In the genomic region with DNA sequence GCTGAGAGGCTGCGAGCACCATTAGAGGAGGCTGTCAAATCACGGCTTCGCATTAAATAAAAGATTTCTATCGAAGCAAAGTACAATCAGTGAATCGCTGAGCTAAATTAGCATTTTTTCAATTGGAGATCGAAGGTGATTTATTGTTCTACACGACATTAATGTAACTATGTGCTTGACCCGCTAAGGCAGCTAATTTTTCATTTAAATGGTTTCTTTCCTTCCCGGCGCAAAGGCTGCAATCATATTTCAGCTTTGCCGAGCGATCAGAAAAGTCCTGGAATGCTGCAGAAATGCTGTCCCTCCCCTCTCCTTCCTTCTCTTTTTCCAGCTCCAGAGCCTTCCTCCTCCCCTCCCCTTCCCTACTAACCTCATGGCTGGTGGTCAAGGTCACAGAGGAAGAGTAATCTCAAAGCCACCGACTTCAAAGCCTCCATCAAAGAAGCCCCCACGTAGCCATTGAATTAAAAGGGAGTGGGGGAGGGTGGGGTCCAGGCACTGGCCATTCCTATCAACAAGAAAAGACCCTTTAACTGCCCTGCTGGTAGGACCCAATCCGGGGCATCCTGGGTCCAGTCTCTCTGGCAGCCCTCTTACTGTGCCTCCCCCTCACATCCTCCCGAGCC, we compare ENCODE assay signal across 8 mouse cellular contexts.
DNase-seq lines count a peak whose midpoint lies in the region; ATAC-seq and TF ChIP-seq lines count a peak whose summit lies in the region.

No protein-coding gene starts in this region.

- 1% methylated on average over 16 of the region's 16 CpGs for WGBS in embryonic facial prominence, embryonic 13.5 days
- under 1% methylated on average over 16 of the region's 16 CpGs for WGBS in midbrain, embryonic 14.5 days

- no peak for TF ChIP-seq CTCF in gastrocnemius, adult 2 months (IDR thresholded peaks at IDR 0.05)

- H3K27ac ChIP-seq in gastrocnemius, adult 2 months = peak overlapping the region; percentile 65
- peak overlapping the region; percentile 96 for H3K27ac ChIP-seq in embryonic facial prominence, embryonic 13.5 days
- peak overlapping the region; percentile 99 for H3K27ac ChIP-seq in midbrain, embryonic 14.5 days (replicated peaks; ENCODE audit: low read depth, low read length)

- peak overlapping the region; percentile 66 for H3K4me3 ChIP-seq in gastrocnemius, adult 2 months
- peak overlapping the region; percentile 34 for H3K4me3 ChIP-seq in embryonic facial prominence, embryonic 13.5 days
- H3K4me3 ChIP-seq in midbrain, embryonic 14.5 days (replicated peaks; ENCODE audit: low read depth, low read length) = peak overlapping the region; percentile 33

- peak overlapping the region; percentile 68 for H3K9ac ChIP-seq in embryonic facial prominence, embryonic 13.5 days
- peak overlapping the region; percentile 60 for H3K9ac ChIP-seq in midbrain, embryonic 14.5 days (replicated peaks; ENCODE audit: low read length)

- H3K36me3 ChIP-seq in embryonic facial prominence, embryonic 13.5 days = no peaks in the 10 kb centered on the region
- H3K36me3 ChIP-seq in midbrain, embryonic 14.5 days (ENCODE audit: control insufficient read depth, insufficient read depth, low read length) = no peaks in the 10 kb centered on the region

- H3K27me3 ChIP-seq in embryonic facial prominence, embryonic 13.5 days = no peaks in the 10 kb centered on the region
- H3K27me3 ChIP-seq in midbrain, embryonic 14.5 days (ENCODE audit: control insufficient read depth, insufficient read depth, low read length) = no peaks in the 10 kb centered on the region

- no peak for DNase-seq in gastrocnemius, adult 2 months
- no peak for DNase-seq in gastrocnemius, adult 18-20 months (ENCODE audit: low spot score)
- peak; percentile 28 for DNase-seq in 3T3-L1 (ENCODE audit: low read depth, low spot score)
- DNase-seq in hindlimb bud, embryonic 11.5 days (ENCODE audit: extremely low spot score, low read depth, low spot score) = peak; percentile 47
- DNase-seq in midbrain, embryonic 14.5 days = peak; percentile 84
- no peak for DNase-seq in Muller cell, postnatal 12 days (ENCODE audit: inconsistent ontology term)

- H3K9me3 ChIP-seq in embryonic facial prominence, embryonic 13.5 days = no peaks in the 10 kb centered on the region
- no peaks in the 10 kb centered on the region for H3K9me3 ChIP-seq in midbrain, embryonic 14.5 days (ENCODE audit: control insufficient read depth, low read length)

- H3K4me1 ChIP-seq in embryonic facial prominence, embryonic 13.5 days = peaks cover 25% of the 10 kb centered on the region
- H3K4me1 ChIP-seq in midbrain, embryonic 14.5 days (ENCODE audit: control insufficient read depth, insufficient read depth, low read length) = peaks cover 28% of the 10 kb centered on the region

- no peak; the same call in 1 of the 2 replicates for ATAC-seq in embryonic facial prominence, embryonic 13.5 days (ENCODE audit: insufficient number of reproducible peaks, insufficient read depth, low FRiP score, low TSS enrichment, low read depth)
- ATAC-seq in midbrain, embryonic 14.5 days (ENCODE audit: low FRiP score, low TSS enrichment) = peak; percentile 78
- ATAC-seq in inflammation-experienced regulatory T-cells, adult 6 months = no peak

- peak overlapping the region; percentile 64 for H3K4me2 ChIP-seq in embryonic facial prominence, embryonic 13.5 days
- H3K4me2 ChIP-seq in midbrain, embryonic 14.5 days (ENCODE audit: low read length) = peak overlapping the region; percentile 70

- intact Hi-C loops in gastrocnemius, adult 2 months (cut with DNase I) = loop anchor here (5.0 kb wide), 1 partner anchor 216 kb away; no protein-coding TSS in a partner anchor

Comparison
In these comparisons a context has a peak if more than half of its experiments do, and no peak if none do; other contexts are left out.
1. DNase-seq: peak in 3T3-L1 (single experiment), hindlimb bud, embryonic 11.5 days (single experiment) and midbrain, embryonic 14.5 days (single experiment); none in gastrocnemius, adult 2 months (single experiment), gastrocnemius, adult 18-20 months (single experiment) and Muller cell, postnatal 12 days (single experiment).
2. Peak in every context shown above with its lines, with median percentiles within 50 percentile points of each other: H3K27ac ChIP-seq and H3K4me3 ChIP-seq.